Mouse (Mus musculus) embryonic fibroblast, embryonic 13.5 days (primary cell): ENCODE measurements around the gene Bcl7c. TPM values are rescaled to one million over a fixed set of nuclear protein-coding genes. Genes with fewer than 3 reads are reported as not detected.
"Not testable (repeated sequence)": the region's sequence is repeated elsewhere in the genome, so short reads cannot be mapped to it uniquely, and the experiment has no call there.

ENCODE experiments used
- H3K27ac ChIP-seq: 2 replicates; pipeline ENCODE4 v1.5.1; 2012; ENCODE audit warnings: low read length, control low read depth, inconsistent platforms; ENCODE audit not compliant: insufficient read depth
- H3K4me1 ChIP-seq: 2 replicates; pipeline ENCODE4 v1.6.1; 2011; ENCODE audit warnings: low read length; ENCODE audit not compliant: control insufficient read depth, insufficient read depth
- H3K4me3 ChIP-seq: 2 replicates; pipeline ENCODE4 v1.5.1; 2011; ENCODE audit warnings: mild to moderate bottlenecking, control low read depth, low read length; ENCODE audit not compliant: insufficient read depth
- CTCF ChIP-seq: IDR thresholded peaks from 2 replicates; pipeline ENCODE4 v1.5.1; 2011; ENCODE audit warnings: mild to moderate bottlenecking, control low read depth, low read length, moderate library complexity, borderline replicate concordance; ENCODE audit not compliant: insufficient read depth
- POLR2A ChIP-seq: IDR thresholded peaks from 2 replicates; pipeline ENCODE4 v1.6.1; 2011; ENCODE audit warnings: low read depth, mild to moderate bottlenecking, control low read depth, low read length, moderate library complexity
- polyA plus RNA-seq: library from polyadenylated mRNA; stranded (reverse); fragments of >200 nt; gene quantifications from 2 replicates; pipeline ENCODE4 v1.2.4, GENCODE M21; 2011; ENCODE audit warnings: low read depth; ENCODE audit not compliant: missing spikeins, insufficient read length

The Bcl7c gene
- polyA plus RNA-seq, 1 experiment: 57.0 TPM

DNA sequence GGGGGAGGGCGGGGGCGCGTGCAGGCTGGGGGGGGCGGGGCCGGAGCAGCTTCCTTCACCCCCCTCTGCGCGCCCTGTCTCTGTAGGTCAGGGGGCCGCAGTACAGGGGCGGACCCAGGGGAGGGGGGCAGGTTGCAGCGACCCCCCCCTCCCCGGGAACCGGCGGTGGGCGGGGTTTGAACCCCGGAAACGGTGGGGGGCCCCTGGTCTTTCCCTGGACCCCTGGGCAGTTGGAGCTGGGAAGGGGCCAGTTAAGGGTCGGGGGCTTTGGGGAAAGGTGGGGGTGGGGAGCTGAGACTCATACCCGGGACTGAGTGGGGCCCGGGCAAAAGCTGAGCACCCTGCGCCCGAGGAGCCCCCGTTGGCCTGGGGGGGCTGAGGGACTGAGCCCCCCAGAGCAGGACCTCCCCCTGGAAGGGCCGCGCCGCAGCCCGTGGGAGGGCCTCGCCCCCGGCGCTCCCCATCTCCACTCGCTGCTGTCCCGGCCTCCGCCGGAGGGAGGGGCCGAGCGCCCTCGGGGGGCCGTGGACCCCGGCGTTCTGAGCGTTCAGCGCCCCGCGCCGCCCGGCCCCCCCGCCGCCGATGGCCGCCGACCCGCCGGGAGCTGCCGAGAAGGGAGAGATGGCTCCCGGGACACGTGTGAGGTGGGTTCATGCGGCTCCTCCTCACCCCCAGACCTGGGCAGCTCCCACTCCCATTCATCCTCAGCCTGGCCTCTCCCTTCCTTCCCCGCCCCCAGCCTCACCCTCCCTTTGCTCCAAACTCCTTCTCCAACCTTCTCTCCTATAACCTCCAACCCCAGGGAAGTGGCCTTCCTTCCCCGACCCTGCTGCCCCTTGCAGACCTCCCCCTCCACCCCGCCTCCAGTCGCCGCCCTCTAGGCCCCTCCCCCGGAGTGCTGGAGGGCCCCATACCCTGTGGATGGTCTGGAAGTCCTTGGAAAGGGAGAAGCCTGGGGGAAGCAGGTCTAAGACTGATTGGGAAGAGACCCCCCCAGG lies 38.1 kb upstream of the Bcl7c start:
- TF ChIP-seq CTCF: no peak
- 0 out of 2 replicates have a peak, but pooled peaks have one; percentile 29 for TF ChIP-seq POLR2A
- H3K4me3 ChIP-seq: peak overlapping the region; percentile 56
- H3K27ac ChIP-seq: no peak overlapping the region
- H3K4me1 ChIP-seq: 0 out of 2 replicates have a peak, but pooled peaks cover 2% of the 10 kb centered on the region

DNA sequence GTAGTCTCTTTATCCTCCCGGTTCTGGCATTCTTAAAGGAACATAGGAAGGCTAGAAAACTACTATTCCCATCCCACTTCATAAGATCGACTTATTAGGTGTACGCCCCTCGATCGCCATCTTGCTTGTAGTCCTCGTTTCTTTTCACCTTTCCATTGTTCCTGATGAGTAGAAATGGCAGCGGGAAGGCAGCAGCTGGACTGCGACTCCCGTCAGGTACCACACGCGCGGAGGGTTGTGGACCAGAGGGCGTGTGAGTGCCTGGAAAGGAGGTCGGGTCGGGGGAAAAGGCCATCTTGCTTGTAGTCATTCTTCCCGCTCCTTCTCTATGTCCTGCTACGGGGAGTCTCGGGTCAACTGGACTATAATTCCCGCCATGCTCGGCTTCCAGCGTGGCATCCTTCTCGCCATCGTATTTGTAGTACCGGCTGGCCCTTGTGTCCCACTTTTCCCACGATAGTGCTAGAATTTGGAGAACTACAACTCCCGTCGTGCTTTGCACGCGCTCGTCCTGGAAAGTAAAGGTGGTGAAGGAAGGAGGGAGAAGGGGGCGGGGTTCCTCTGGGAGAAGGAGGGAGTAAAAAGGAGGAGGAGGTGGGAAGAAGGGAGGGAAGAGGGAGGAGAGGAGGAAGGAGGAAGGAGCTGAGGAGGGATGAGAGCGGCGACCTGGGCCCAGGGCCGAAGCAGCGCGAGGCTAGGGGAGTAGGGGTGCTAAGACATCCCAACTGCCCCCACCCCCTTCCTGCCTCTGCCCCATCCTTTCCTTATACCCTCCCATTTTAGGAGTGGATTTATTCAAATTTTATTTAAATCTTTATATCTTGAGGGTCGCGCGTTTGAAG lies 37.1 kb upstream of the Bcl7c start:
- TF ChIP-seq CTCF (no peak), POLR2A (peak; percentile 95)
- Histone ChIP-seq H3K4me3 (peak overlapping the region; percentile 56), H3K4me1 (0 out of 2 replicates have a peak, but pooled peaks cover 2% of the 10 kb centered on the region), H3K27ac (peak overlapping the region; percentile 65)

GRCm38 (mm10) chr7:127745251-127745651 lies 36.5 kb upstream of the Bcl7c start:
- peak overlapping the region; percentile 56 for H3K4me3 ChIP-seq
- TF ChIP-seq CTCF (no peak), POLR2A (peak; percentile 58)
- H3K4me1 ChIP-seq: 0 out of 2 replicates have a peak, but pooled peaks cover 2% of the 10 kb centered on the region
- peak overlapping the region; percentile 65 for H3K27ac ChIP-seq

DNA sequence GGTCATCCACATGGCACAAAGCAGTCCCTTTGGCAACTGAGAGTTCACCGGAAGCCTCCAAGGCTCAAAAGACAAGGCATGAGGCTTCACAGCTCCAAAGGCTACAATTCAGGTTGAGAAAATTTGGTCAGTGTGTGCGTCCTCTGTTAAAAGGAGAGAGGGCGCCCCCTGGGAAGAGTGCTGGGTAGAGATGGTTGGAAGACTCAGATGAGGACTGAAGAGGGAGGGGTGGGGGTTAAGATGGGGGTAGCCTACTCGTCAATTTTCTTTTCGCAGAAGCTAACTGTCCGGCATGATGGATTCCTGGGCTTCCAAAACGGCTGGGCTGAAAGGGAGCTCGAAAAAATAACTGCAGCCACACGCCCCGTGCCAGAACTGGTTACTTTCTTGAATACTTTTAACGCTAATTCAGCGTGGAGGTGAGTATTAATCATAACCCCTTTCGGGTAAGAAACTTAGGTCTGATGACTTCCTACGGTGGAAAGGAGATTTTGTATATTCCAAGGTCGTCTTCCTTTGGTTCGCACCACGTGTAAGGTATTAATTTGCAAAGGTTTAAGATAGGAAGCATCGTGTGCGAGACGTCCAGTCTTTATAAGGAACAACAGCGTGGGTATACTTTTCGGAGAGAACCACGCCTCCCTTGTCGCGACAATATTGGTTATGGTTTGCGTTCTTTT lies 35.8 kb upstream of the Bcl7c start, which contains the start of gene Fbxl19:
Gene Fbxl19 (plus strand): TSS at position 178 of the 680 bp plus-strand sequence.
- Histone ChIP-seq H3K4me1 (0 out of 2 replicates have a peak, but pooled peaks cover 2% of the 10 kb centered on the region), H3K4me3 (peak within 1 kb of the TSS; percentile 56), H3K27ac (peak within 1 kb of the TSS; percentile 65)
- TF ChIP-seq CTCF: 0 out of 2 replicates have a peak, but pooled peaks have one; percentile 18
- no peak for TF ChIP-seq POLR2A

DNA sequence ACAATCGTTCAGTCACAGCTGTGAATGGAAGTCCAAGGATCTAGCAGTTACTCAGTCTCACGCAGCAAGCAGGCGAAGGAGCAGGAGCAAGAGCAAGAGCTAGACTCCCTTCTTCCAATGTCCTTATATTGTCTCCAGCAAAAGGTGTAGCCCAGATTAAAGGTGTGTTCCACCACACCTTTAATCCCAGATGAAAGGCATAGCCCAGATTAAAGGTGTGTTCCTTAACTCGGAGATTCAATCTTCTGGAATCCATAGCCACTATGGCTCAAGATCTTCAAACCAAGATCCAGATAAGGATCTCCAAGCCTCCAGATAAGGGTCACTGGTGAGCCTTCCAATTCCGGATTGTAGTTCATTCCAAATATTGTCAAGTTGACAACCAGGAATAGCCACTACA lies 23.3 kb upstream of the Bcl7c start, which contains the start of gene Ctf2:
Gene Ctf2 (minus strand): TSS at position 101 of the 400 bp plus-strand sequence.
- not testable (repeated sequence) for H3K4me3 ChIP-seq, H3K27ac ChIP-seq, H3K4me1 ChIP-seq

DNA sequence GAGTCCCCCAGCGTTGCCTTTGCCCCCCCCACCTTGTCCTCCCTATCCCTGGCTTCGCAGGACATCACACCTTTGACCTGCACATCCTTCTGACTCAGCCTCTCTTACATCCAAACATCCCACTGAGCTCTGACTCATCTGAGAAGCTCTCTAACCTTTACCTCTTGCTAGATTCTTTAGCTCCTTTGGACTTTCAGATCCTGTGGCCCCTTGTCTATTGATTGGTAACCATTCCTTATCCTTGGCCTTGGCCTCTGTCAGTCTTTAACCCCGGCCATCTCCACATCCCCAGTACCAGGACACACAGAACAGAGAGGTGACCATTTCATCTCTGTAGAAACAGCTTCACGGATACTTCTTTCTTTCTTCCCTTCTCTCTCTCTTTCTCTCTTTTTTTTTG lies 21.4 kb upstream of the Bcl7c start:
- Histone ChIP-seq H3K4me1 (no peaks in the 10 kb centered on the region; the same call in 1 of the 2 replicates), H3K4me3 (no peak overlapping the region), H3K27ac (no peak overlapping the region)
- TF ChIP-seq POLR2A (no peak), CTCF (no peak)

DNA sequence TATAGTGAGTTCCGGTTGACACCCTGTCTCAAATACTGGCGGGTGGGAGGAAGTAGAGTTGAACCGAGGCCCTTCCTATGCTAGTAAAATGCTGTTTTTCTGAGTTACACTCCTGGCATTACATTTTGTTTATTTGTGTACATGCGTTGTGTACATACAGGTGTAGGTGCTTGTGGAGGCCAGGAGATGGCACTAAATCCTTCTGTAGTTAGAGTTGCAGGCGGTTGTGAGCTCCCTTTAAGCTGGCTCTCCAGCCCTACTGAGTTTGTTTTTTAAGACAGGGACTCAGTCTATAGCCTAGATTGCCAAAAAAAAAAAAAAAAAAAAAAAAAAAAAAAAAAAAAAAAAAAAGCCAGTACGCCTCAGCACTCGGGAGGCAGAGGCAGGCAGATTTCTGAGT lies 19.2 kb upstream of the Bcl7c start:
- no peak overlapping the region for H3K27ac ChIP-seq
- no peaks in the 10 kb centered on the region; the same call in 1 of the 2 replicates for H3K4me1 ChIP-seq
- TF ChIP-seq CTCF: no peak
- TF ChIP-seq POLR2A: no peak
- H3K4me3 ChIP-seq: no peak overlapping the region

DNA sequence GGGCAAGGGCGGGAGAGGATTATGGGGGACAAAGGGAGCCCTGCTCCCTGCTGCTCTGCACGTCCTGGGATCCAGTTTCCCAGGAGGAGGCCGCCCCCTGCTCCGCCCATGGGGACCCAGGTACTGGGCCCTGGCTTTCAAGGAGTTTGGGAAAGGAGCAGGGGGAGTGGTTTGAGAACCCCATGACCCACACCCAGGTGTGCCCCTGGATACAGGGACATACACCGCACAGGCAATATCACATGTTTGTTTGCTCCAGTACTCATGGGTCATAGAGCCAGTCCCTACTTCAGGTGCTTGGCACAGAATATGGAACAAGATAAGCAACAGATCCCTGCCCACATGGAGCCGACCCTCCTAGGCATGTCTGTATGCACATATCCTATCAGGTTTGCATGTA lies 17.2 kb upstream of the Bcl7c start:
- Histone ChIP-seq H3K4me1 (no peaks in the 10 kb centered on the region; the same call in 1 of the 2 replicates), H3K27ac (no peak overlapping the region), H3K4me3 (no peak overlapping the region)
- TF ChIP-seq CTCF: no peak
- TF ChIP-seq POLR2A: no peak

DNA sequence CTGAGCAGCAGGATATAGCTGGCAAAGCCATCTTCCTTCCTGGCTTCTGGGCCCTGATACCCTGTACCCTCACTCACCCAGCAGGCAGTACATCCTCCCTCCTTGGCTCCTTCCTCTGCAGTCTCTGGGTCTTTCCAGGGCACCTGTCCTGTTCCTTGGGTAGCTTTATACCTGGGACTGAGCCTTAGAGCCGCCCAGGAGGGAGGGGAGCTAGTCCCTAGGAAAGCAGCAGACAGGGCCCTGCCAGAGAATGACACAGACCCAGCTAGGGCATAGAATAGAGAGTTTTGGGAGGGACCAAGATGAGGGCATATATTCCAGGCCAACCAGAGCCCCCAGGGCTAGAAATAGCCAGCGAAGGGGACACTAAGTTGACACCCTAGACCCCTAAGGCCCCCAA lies 16.8 kb upstream of the Bcl7c start:
- Histone ChIP-seq H3K27ac (no peak overlapping the region), H3K4me3 (no peak overlapping the region), H3K4me1 (no peaks in the 10 kb centered on the region; the same call in 1 of the 2 replicates)
- TF ChIP-seq POLR2A (no peak), CTCF (no peak)
